ENCODE assay signal across 26 mouse cellular contexts in the genomic region with DNA sequence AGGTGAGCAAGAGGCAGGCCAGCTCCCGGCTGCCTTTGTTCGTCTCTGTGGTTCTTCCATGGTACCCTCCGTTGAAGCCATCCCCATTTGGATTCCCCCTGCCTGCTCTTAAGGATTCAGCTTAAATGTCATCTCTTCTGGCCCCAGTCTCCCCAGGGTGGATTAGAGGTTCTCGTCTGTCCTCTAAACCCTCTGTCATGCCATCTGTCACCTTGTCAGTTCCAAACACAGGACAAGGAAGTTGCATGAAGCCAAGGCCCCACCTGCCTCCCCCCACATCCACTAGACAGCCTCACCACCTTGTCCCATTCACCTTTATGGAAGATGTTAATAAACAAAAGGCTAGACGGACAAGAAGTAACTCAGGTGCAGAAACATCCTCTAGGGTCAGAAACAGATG. TPM values are rescaled to one million over a fixed set of nuclear protein-coding genes. Genes with fewer than 3 reads are reported as not detected.
A peak's percentile ranks its signal among the peaks of the same experiment; 100 is the strongest.
DNase-seq lines count a peak whose midpoint lies in the region; ATAC-seq and TF ChIP-seq lines count a peak whose summit lies in the region.
"Had no signal": no experiment of that assay in that cellular context is flagged by ENCODE, and none has a peak within 500 bp of the region (broad histone marks: within the 10 kb centered on the region; RNA-seq: fewer than 3 reads in every experiment).

No protein-coding gene starts in this region.

- no peak overlapping the region for H3K4me3 ChIP-seq in liver, postnatal 0 days (ENCODE audit: low read depth, low read length)
- H3K4me3 ChIP-seq: embryonic facial prominence, embryonic 12.5 days; forebrain, embryonic 12.5 days; heart, adult 2 months; heart, embryonic 15.5 days; hindbrain, embryonic 15.5 days had no signal

- H3K27ac ChIP-seq in liver, postnatal 0 days (ENCODE audit: low read depth): no peak overlapping the region
- H3K27ac ChIP-seq: embryonic facial prominence, embryonic 12.5 days; forebrain, embryonic 12.5 days; heart, adult 2 months; heart, embryonic 15.5 days; hindbrain, embryonic 15.5 days had no signal

- no peak for TF ChIP-seq CTCF in liver, postnatal 0 days (IDR thresholded peaks at IDR 0.05; ENCODE audit: low read depth)

- no peaks in the 10 kb centered on the region for H3K27me3 ChIP-seq in liver, postnatal 0 days (ENCODE audit: insufficient read depth, low read length)
- H3K27me3 ChIP-seq: embryonic facial prominence, embryonic 12.5 days; heart, embryonic 15.5 days; hindbrain, embryonic 15.5 days had no signal

- TF ChIP-seq EP300 in liver, postnatal 0 days (IDR thresholded peaks at IDR 0.05; ENCODE audit: low read depth): no peak

- H3K4me1 ChIP-seq in liver, postnatal 0 days (ENCODE audit: insufficient read depth): no peaks in the 10 kb centered on the region
- H3K4me1 ChIP-seq: heart, embryonic 15.5 days; hindbrain, embryonic 15.5 days had no signal

- 0 out of 2 replicates have a peak, but pooled peaks cover 2% of the 10 kb centered on the region for H3K9me3 ChIP-seq in liver, postnatal 0 days (ENCODE audit: low read length)
- H3K9me3 ChIP-seq: hindbrain, embryonic 15.5 days had no signal

- no peak overlapping the region for H3K9ac ChIP-seq in liver, postnatal 0 days (replicated peaks)
- H3K9ac ChIP-seq: embryonic facial prominence, embryonic 12.5 days; forebrain, embryonic 12.5 days; forebrain, postnatal 0 days; heart, embryonic 15.5 days; hindbrain, embryonic 15.5 days had no signal

- no peaks in the 10 kb centered on the region for H3K36me3 ChIP-seq in liver, postnatal 0 days (replicated peaks; ENCODE audit: insufficient read depth, low read length)
- H3K36me3 ChIP-seq: embryonic facial prominence, embryonic 12.5 days; forebrain, embryonic 12.5 days; G1E; heart, embryonic 15.5 days; hindbrain, embryonic 15.5 days had no signal

- DNase-seq in cerebellum, adult 11 months: peak; percentile 16
- peak; percentile 19 for DNase-seq in brain, adult 2 months (ENCODE audit: low read depth, low spot score)
- DNase-seq in cerebellum, adult 9-10 months: peak; percentile 33
- peak; percentile 42 to 58 for DNase-seq in cerebellum, postnatal 25 days
- no peak for DNase-seq in liver, postnatal 0 days
- no peak for DNase-seq in kidney, postnatal 4 days
- DNase-seq: adrenal gland, adult 8-10 months; adrenal gland, postnatal 36 days; B cell, adult 2 months; forebrain, postnatal 0 days; gastrocnemius, postnatal 14 days; heart, adult 2 months; heart, postnatal 14 days had no signal

- no peak for ATAC-seq in cerebellum, adult (ENCODE audit: insufficient number of reproducible peaks, low FRiP score, low TSS enrichment)
- ATAC-seq in liver, postnatal 0 days: no peak
- ATAC-seq: CD4-positive, CD25-positive, alpha-beta regulatory T cell, adult 4 months; forebrain, postnatal 0 days; intestine, embryonic 16.5 days had no signal

- 70% methylated on average over 5 of the region's 5 CpGs for WGBS in liver, postnatal 0 days (ENCODE audit: insufficient replicate concordance)

- no peak overlapping the region for H3K4me2 ChIP-seq in liver, postnatal 0 days (ENCODE audit: low read depth, low read length)
- H3K4me2 ChIP-seq: embryonic facial prominence, embryonic 12.5 days; forebrain, embryonic 12.5 days; heart, embryonic 11.5 days; heart, embryonic 15.5 days; hindbrain, embryonic 15.5 days had no signal

RNA-seq across cellular contexts. Expression of gene 3110018I06Rik, which starts 5.4 kb away (rescaled TPM):
- not detected in 2 replicates for polyA plus RNA-seq in liver, postnatal 0 days (2015; fragmentation: Nextera tagmentation; extraction: Ambion mirVana)
- polyA plus RNA-seq: brain, embryonic 14.5 days; CD4-positive, CD25-positive, alpha-beta regulatory T cell, adult 4 months; cortical plate, adult 2 months; embryonic facial prominence, embryonic 12.5 days; forebrain, embryonic 12.5 days; forebrain, postnatal 0 days; G1E; gonadal fat pad, adult 2 months; heart, adult 2 months; heart, embryonic 11.5 days; heart, embryonic 15.5 days; hindbrain, embryonic 11.5 days; hindbrain, embryonic 15.5 days; intestine, embryonic 16.5 days had no signal

Comparison
In these comparisons a context has a peak if more than half of its experiments do, and no peak if none do; other contexts are left out.
1. DNase-seq: peak in cerebellum, adult 11 months (single experiment), brain, adult 2 months (single experiment), cerebellum, adult 9-10 months (single experiment) and cerebellum, postnatal 25 days (2 of 2); none in liver, postnatal 0 days (single experiment) and kidney, postnatal 4 days (0 of 2).